Mouse (Mus musculus): ENCODE results near the gene Map3k11.

GRCm38 (mm10) chr19:5728631-5729443, 40.3 kb downstream of the Map3k11 start:
- TF ChIP-seq USF2 (IDR thresholded peaks at IDR 0.05; ENCODE audit: borderline replicate concordance in 1 of 2, insufficient read depth in 1 of 2, low read depth in 1 of 2, low read length in 2 of 2) (no peak), POLR2A (IDR thresholded peaks at IDR 0.05; ENCODE audit: control insufficient read depth in 1 of 2, insufficient read depth in 1 of 2, low read depth in 1 of 2, low read length in 2 of 2, poor library complexity in 1 of 2) (no peak), CTCF (IDR thresholded peaks at IDR 0.05 in 2 of 3, conservative IDR thresholded peaks at IDR 0.05 in 1 of 3; ENCODE audit: control insufficient read depth in 1 of 3, insufficient read depth in 1 of 3, low read depth in 2 of 3, low read length in 3 of 3, poor library complexity in 1 of 3, severe bottlenecking in 1 of 3) (no peak), MAFK (IDR thresholded peaks at IDR 0.05; ENCODE audit: borderline replicate concordance, low read depth, low read length) (no peak), CHD2 (IDR thresholded peaks at IDR 0.05; ENCODE audit: low read length) (no peak; the same call in 1 of the 2 replicates), NELFE (IDR thresholded peaks at IDR 0.05; ENCODE audit: low read depth, low read length) (no peak), MAX (IDR thresholded peaks at IDR 0.05; ENCODE audit: low read length) (no peak), EP300 (IDR thresholded peaks at IDR 0.05; ENCODE audit: low read depth in 1 of 2, low read length in 2 of 2) (no peak), RAD21 (IDR thresholded peaks at IDR 0.05; ENCODE audit: low read depth, low read length) (no peak), MXI1 (IDR thresholded peaks at IDR 0.05; ENCODE audit: low read depth, low read length) (peak; percentile 13; the same call in 1 of the 2 replicates), CHD1 (IDR thresholded peaks at IDR 0.05; ENCODE audit: low read depth, low read length) (no peak)
